Mouse (Mus musculus) lung, embryonic 16.5 days (tissue): ENCODE results near the gene Odf2. TPM values are rescaled to one million over a fixed set of nuclear protein-coding genes. Genes with fewer than 3 reads are reported as not detected.

Source experiments
- ATAC-seq: fragments of 200-750 bp; cut with Nextera tagmentation; 2 replicates; pipeline ENCODE4 v1.8.0; 2017; ENCODE audit warnings: low read depth, mild to moderate bottlenecking, moderate library complexity
- H3K27ac ChIP-seq: fragments of 300-500 bp; sonication (generic); 2 replicates; pipeline ENCODE4 v1.5.1; 2014; ENCODE audit warnings: mild to moderate bottlenecking, control low read depth, low read length
- H3K27me3 ChIP-seq: fragments of 300-500 bp; sonication (generic); 2 replicates; pipeline ENCODE4 v1.6.1; 2014; ENCODE audit warnings: low read depth, low read length, mixed read lengths; ENCODE audit not compliant: control insufficient read depth, insufficient read depth
- H3K36me3 ChIP-seq: fragments of 300-500 bp; sonication (generic); 2 replicates; pipeline ENCODE4 v1.6.1; 2014; ENCODE audit warnings: low read length; ENCODE audit not compliant: control insufficient read depth, insufficient read depth
- H3K4me1 ChIP-seq: fragments of 300-500 bp; sonication (generic); replicated peaks from 2 replicates; pipeline ENCODE4 v1.6.1; 2014; ENCODE audit warnings: low read length, mixed read lengths; ENCODE audit not compliant: control insufficient read depth, insufficient read depth
- H3K4me2 ChIP-seq: fragments of 300-500 bp; sonication (generic); 2 replicates; pipeline ENCODE4 v1.6.1; 2014; ENCODE audit warnings: low read depth, low read length, control low read depth
- H3K4me3 ChIP-seq: fragments of 300-500 bp; sonication (generic); 2 replicates; pipeline ENCODE4 v1.5.1; 2014; ENCODE audit warnings: mild to moderate bottlenecking, low read length, control low read depth
- H3K9ac ChIP-seq: fragments of 300-500 bp; sonication (generic); 2 replicates; pipeline ENCODE4 v1.6.1; 2014; ENCODE audit warnings: low read length, control low read depth
- H3K9me3 ChIP-seq: fragments of 300-500 bp; sonication (generic); 2 replicates; pipeline ENCODE4 v1.6.1; 2016; ENCODE audit warnings: low read length; ENCODE audit not compliant: control insufficient read depth
- WGBS: fragments of 180-500 bp; shearing (Covaris S2); extraction: QIAGEN DNeasy Blood & Tissue Kit; methylation state at CpG from one replicate; pipeline ENCODE4 v1.1.7; 2014; 5-methylcytosine and 5-hydroxymethylcytosine counted together
- polyA plus RNA-seq: library from polyadenylated mRNA; unstranded; fragments of >200 nt; fragmentation: Nextera tagmentation; extraction: Ambion mirVana; gene quantifications from 2 replicates; pipeline ENCODE4 v1.2.1, GENCODE M21; 2015

The Odf2 gene
- polyA plus RNA-seq, 1 experiment from 2014 or later = 60.8 TPM

- Histone ChIP-seq H3K36me3 (peaks cover 55% of the 10 kb centered on the region), H3K27ac (peak overlapping the region; percentile 93), H3K9me3 (no peaks in the 10 kb centered on the region), H3K4me2 (0 out of 2 replicates have a peak overlapping the region, but pooled peaks have one; percentile 12), H3K4me1 (peaks cover 4% of the 10 kb centered on the region; the same call in 1 of the 2 replicates), H3K27me3 (no peaks in the 10 kb centered on the region), H3K4me3 (no peak overlapping the region), H3K9ac (no peak overlapping the region)
- WGBS = 34% methylated on average over 1 of the region's 1 CpGs
- peak; percentile 91 for ATAC-seq
These were observed 55.7 kb downstream of the Odf2 start for GRCm38 (mm10) chr2:29944723-29945122.

- Histone ChIP-seq H3K9ac (no peak overlapping the region), H3K9me3 (no peaks in the 10 kb centered on the region), H3K4me3 (no peak overlapping the region), H3K27me3 (no peaks in the 10 kb centered on the region), H3K27ac (no peak overlapping the region), H3K36me3 (peaks cover 52% of the 10 kb centered on the region), H3K4me2 (no peak overlapping the region), H3K4me1 (peaks cover 4% of the 10 kb centered on the region; the same call in 1 of the 2 replicates)
- ATAC-seq = no peak
- 87% methylated on average over 5 of the region's 5 CpGs for WGBS
These were observed 59.9 kb downstream of the Odf2 start for GRCm38 (mm10) chr2:29948896-29949295.

- peaks cover 16% of the 10 kb centered on the region for H3K36me3 ChIP-seq
- H3K4me1 ChIP-seq = peaks cover 11% of the 10 kb centered on the region
- no peak overlapping the region for H3K4me2 ChIP-seq
- 97% methylated on average over 7 of the region's 7 CpGs for WGBS
- H3K9me3 ChIP-seq = no peaks in the 10 kb centered on the region
- no peaks in the 10 kb centered on the region for H3K27me3 ChIP-seq
- no peak overlapping the region for H3K9ac ChIP-seq
- no peak overlapping the region for H3K4me3 ChIP-seq
- ATAC-seq = no peak
- H3K27ac ChIP-seq = no peak overlapping the region
These were observed 72.2 kb downstream of the Odf2 start for GRCm38 (mm10) chr2:29961246-29961645.

GRCm38 (mm10) chr2:29964354-29965249 lies 75.6 kb downstream of the Odf2 start:
- ATAC-seq = no peak

GRCm38 (mm10) chr2:29965250-29965843 lies 76.3 kb downstream of the Odf2 start, which contains the start of gene Sptan1:
Sptan1 (plus strand) TSS chr2:29965560.
- no peaks in the 10 kb centered on the region for H3K27me3 ChIP-seq
- peaks cover 28% of the 10 kb centered on the region for H3K4me1 ChIP-seq
- H3K27ac ChIP-seq = peak within 1 kb of the TSS; percentile 95
- H3K4me3 ChIP-seq = peak within 1 kb of the TSS; percentile 94
- peak; percentile 99 for ATAC-seq
- whole genome bisulfite sequencing = under 1% methylated on average over 59 of the region's 82 CpGs
- H3K4me2 ChIP-seq = peak within 1 kb of the TSS; percentile 70
- peak within 1 kb of the TSS; percentile 98 for H3K9ac ChIP-seq
- no peaks in the 10 kb centered on the region for H3K9me3 ChIP-seq
- no peaks in the 10 kb centered on the region for H3K36me3 ChIP-seq

More at GRCm38 (mm10) chr2:29964354-29965249, 75.6 kb downstream of the Odf2 start:
- no peaks in the 10 kb centered on the region; the same call in 1 of the 2 replicates for H3K36me3 ChIP-seq
- WGBS = 11% methylated on average over 10 of the region's 10 CpGs
- H3K4me1 ChIP-seq = peaks cover 28% of the 10 kb centered on the region
- no peaks in the 10 kb centered on the region for H3K9me3 ChIP-seq
- peak overlapping the region; percentile 95 for H3K27ac ChIP-seq
- peak overlapping the region; percentile 94 for H3K4me3 ChIP-seq
- peak overlapping the region; percentile 78 for H3K9ac ChIP-seq
- H3K27me3 ChIP-seq = no peaks in the 10 kb centered on the region
- H3K4me2 ChIP-seq = peak overlapping the region; percentile 70

GRCm38 (mm10) chr2:29965906-29966305 lies 76.9 kb downstream of the Odf2 start:
- Histone ChIP-seq H3K27ac (peak overlapping the region; percentile 95), H3K27me3 (no peaks in the 10 kb centered on the region), H3K4me1 (peaks cover 28% of the 10 kb centered on the region), H3K4me3 (peak overlapping the region; percentile 94), H3K36me3 (no peaks in the 10 kb centered on the region), H3K9ac (peak overlapping the region; percentile 98), H3K9me3 (no peaks in the 10 kb centered on the region), H3K4me2 (peak overlapping the region; percentile 70)
- ATAC-seq = peak; percentile 11; the same call in 1 of the 2 replicates
- WGBS = under 1% methylated on average over 36 of the region's 41 CpGs

GRCm38 (mm10) chr2:29966826-29967225 lies 77.8 kb downstream of the Odf2 start:
- Histone ChIP-seq H3K9ac (peak overlapping the region; percentile 98), H3K4me3 (peak overlapping the region; percentile 94), H3K4me2 (peak overlapping the region; percentile 70), H3K9me3 (no peaks in the 10 kb centered on the region), H3K36me3 (no peaks in the 10 kb centered on the region), H3K27me3 (no peaks in the 10 kb centered on the region), H3K27ac (no peak overlapping the region), H3K4me1 (peaks cover 32% of the 10 kb centered on the region)
- no peak for ATAC-seq
- 57% methylated on average over 2 of the region's 2 CpGs for WGBS

- no peak overlapping the region for H3K27ac ChIP-seq
- H3K4me3 ChIP-seq = 0 out of 2 replicates have a peak overlapping the region, but pooled peaks have one; percentile 18
- no peaks in the 10 kb centered on the region for H3K27me3 ChIP-seq
- H3K36me3 ChIP-seq = no peaks in the 10 kb centered on the region
- peak overlapping the region; percentile 39; the same call in 1 of the 2 replicates for H3K9ac ChIP-seq
- peak overlapping the region; percentile 70; the same call in 1 of the 2 replicates for H3K4me2 ChIP-seq
- peaks cover 41% of the 10 kb centered on the region for H3K4me1 ChIP-seq
- WGBS = 46% methylated on average over 5 of the region's 5 CpGs
- no peaks in the 10 kb centered on the region for H3K9me3 ChIP-seq
- no peak for ATAC-seq
These were observed 78.7 kb downstream of the Odf2 start for GRCm38 (mm10) chr2:29967768-29968167.

- whole genome bisulfite sequencing = 41% methylated on average over 5 of the region's 5 CpGs
- no peak overlapping the region for H3K4me3 ChIP-seq
- ATAC-seq = no peak
- H3K27me3 ChIP-seq = no peaks in the 10 kb centered on the region
- no peaks in the 10 kb centered on the region for H3K36me3 ChIP-seq
- no peak overlapping the region for H3K4me2 ChIP-seq
- H3K4me1 ChIP-seq = peaks cover 41% of the 10 kb centered on the region
- H3K27ac ChIP-seq = no peak overlapping the region
- H3K9ac ChIP-seq = no peak overlapping the region
- H3K9me3 ChIP-seq = no peaks in the 10 kb centered on the region
These were observed 79.6 kb downstream of the Odf2 start for GRCm38 (mm10) chr2:29968638-29969037.
